Comparison of ENCODE assay signal across 27 mouse cellular contexts in the genomic region with DNA sequence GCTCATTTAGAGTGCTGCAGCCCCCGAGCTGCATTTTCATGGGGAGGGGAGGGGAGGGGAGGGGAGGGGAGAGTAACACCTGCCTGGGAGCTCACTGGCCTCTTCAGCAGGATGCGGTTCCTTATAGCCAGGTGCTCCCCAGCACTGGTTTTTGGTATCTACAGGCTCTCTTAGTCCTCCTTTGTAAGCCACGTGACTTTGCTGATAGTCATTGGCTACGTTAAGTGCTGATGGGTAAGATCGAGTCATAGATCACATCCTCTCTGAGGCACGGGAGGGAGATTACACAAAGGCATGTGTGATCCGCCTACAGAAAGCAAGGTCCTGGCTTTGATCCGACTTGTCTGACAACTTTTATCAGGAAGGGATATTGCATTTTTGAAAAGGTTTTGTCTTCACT.
DNase-seq lines count a peak whose midpoint lies in the region; ATAC-seq and TF ChIP-seq lines count a peak whose summit lies in the region.
"Had no signal": no experiment of that assay in that cellular context is flagged by ENCODE, and none has a peak within 500 bp of the region (broad histone marks: within the 10 kb centered on the region; RNA-seq: fewer than 3 reads in every experiment).

No protein-coding gene starts in this region.

- 29% methylated on average over 8 of the region's 8 CpGs for WGBS in heart, embryonic 13.5 days
- WGBS in heart, adult 2 months: 31% methylated on average over 8 of the region's 8 CpGs
- WGBS in hindbrain, embryonic 13.5 days: 65% methylated on average over 8 of the region's 8 CpGs

- H3K4me2 ChIP-seq in heart, embryonic 13.5 days: peak overlapping the region; percentile 22; the same call in 1 of the 2 replicates
- H3K4me2 ChIP-seq in hindbrain, embryonic 13.5 days: no peak overlapping the region
- H3K4me2 ChIP-seq: forebrain, embryonic 13.5 days; neural tube, embryonic 12.5 days had no signal

- TF ChIP-seq EP300 in heart, adult 2 months (IDR thresholded peaks at IDR 0.05; ENCODE audit: insufficient read depth, low read depth, low read length): no peak

- no peaks in the 10 kb centered on the region for H3K9me3 ChIP-seq in heart, embryonic 13.5 days
- no peaks in the 10 kb centered on the region for H3K9me3 ChIP-seq in hindbrain, embryonic 13.5 days
- H3K9me3 ChIP-seq: forebrain, embryonic 13.5 days; neural tube, embryonic 12.5 days had no signal

- no peak overlapping the region for H3K27ac ChIP-seq in heart, embryonic 13.5 days (replicated peaks)
- no peak overlapping the region for H3K27ac ChIP-seq in heart, adult 2 months
- no peak overlapping the region for H3K27ac ChIP-seq in gastrocnemius, adult 2 months
- H3K27ac ChIP-seq in hindbrain, embryonic 13.5 days: no peak overlapping the region
- H3K27ac ChIP-seq: forebrain, embryonic 13.5 days; hindbrain, postnatal 0 days; liver, embryonic 14.5 days; neural tube, embryonic 12.5 days had no signal

- no peak overlapping the region for H3K9ac ChIP-seq in heart, embryonic 13.5 days
- H3K9ac ChIP-seq in heart, adult 2 months (ENCODE audit: low read depth, low read length): no peak overlapping the region
- H3K9ac ChIP-seq in hindbrain, embryonic 13.5 days: no peak overlapping the region
- H3K9ac ChIP-seq: forebrain, embryonic 13.5 days; liver, embryonic 14.5 days; neural tube, embryonic 12.5 days had no signal

- TF ChIP-seq CTCF in heart, adult 2 months (IDR thresholded peaks at IDR 0.05): no peak
- no peak for TF ChIP-seq CTCF in C2C12 (IDR thresholded peaks at IDR 0.05; ENCODE audit: control insufficient read depth, insufficient read depth, insufficient read length)
- no peak for TF ChIP-seq CTCF in gastrocnemius, adult 2 months (IDR thresholded peaks at IDR 0.05)

- no peak for TF ChIP-seq POLR2A in heart, adult 2 months (IDR thresholded peaks at IDR 0.05; ENCODE audit: insufficient read depth, low read depth, low read length)

- no peak for DNase-seq in heart, adult 2 months
- DNase-seq in induced T-regulatory cell, adult 2 months (ENCODE audit: low read depth): peak; percentile 72
- DNase-seq in gastrocnemius, adult 2 months: no peak
- DNase-seq: adrenal gland, adult 2 months; adrenal gland, postnatal 36 days; cerebellum, adult 2 months; cerebellum, postnatal 36 days; gastrocnemius, postnatal 14 days; heart, adult 18-20 months; heart, postnatal 10 days; kidney, adult 9 months; kidney, postnatal 10 days; layer of hippocampus, adult 9-11 months; liver; lung, adult 2 months; lung, postnatal 14 days; midbrain, embryonic 14.5 days; right cerebral cortex, adult 18-20 months had no signal

- H3K36me3 ChIP-seq in heart, embryonic 13.5 days: no peaks in the 10 kb centered on the region
- no peaks in the 10 kb centered on the region for H3K36me3 ChIP-seq in heart, adult 2 months (ENCODE audit: control insufficient read depth, insufficient read depth, low read length)
- no peaks in the 10 kb centered on the region for H3K36me3 ChIP-seq in C2C12 (ENCODE audit: control insufficient read depth, insufficient read depth)
- no peaks in the 10 kb centered on the region for H3K36me3 ChIP-seq in hindbrain, embryonic 13.5 days
- H3K36me3 ChIP-seq: neural tube, embryonic 12.5 days had no signal

- H3K4me3 ChIP-seq in heart, embryonic 13.5 days: no peak overlapping the region
- no peak overlapping the region for H3K4me3 ChIP-seq in heart, adult 2 months
- H3K4me3 ChIP-seq in C2C12 (ENCODE audit: insufficient read depth, poor library complexity, severe bottlenecking): no peak overlapping the region
- H3K4me3 ChIP-seq in gastrocnemius, adult 2 months: no peak overlapping the region
- no peak overlapping the region for H3K4me3 ChIP-seq in hindbrain, embryonic 13.5 days
- H3K4me3 ChIP-seq: forebrain, embryonic 13.5 days; neural tube, embryonic 12.5 days had no signal

- no peaks in the 10 kb centered on the region for H3K79me2 ChIP-seq in heart, adult 2 months (replicated peaks; ENCODE audit: control insufficient read depth, insufficient read depth, low read length)
- no peaks in the 10 kb centered on the region for H3K79me2 ChIP-seq in C2C12 (ENCODE audit: control insufficient read depth, insufficient read depth)

- peaks cover 27% of the 10 kb centered on the region for H3K4me1 ChIP-seq in heart, embryonic 13.5 days
- no peaks in the 10 kb centered on the region; the same call in 1 of the 2 replicates for H3K4me1 ChIP-seq in heart, adult 2 months (ENCODE audit: control insufficient read depth, insufficient read depth, low read length)
- peaks cover under 1% of the 10 kb centered on the region; the same call in 1 of the 2 replicates for H3K4me1 ChIP-seq in hindbrain, embryonic 13.5 days (replicated peaks)
- H3K4me1 ChIP-seq: neural tube, embryonic 12.5 days had no signal

- no peak for ATAC-seq in heart, embryonic 13.5 days (ENCODE audit: extremely low read depth, insufficient number of reproducible peaks, low FRiP score, low TSS enrichment)
- peak; percentile 89 for ATAC-seq in CD4-positive, CD25-positive, alpha-beta regulatory T cell, adult 4 months
- no peak for ATAC-seq in hindbrain, embryonic 13.5 days (ENCODE audit: low FRiP score)
- ATAC-seq in granulocyte monocyte progenitor cell, adult 5-6 weeks (replicated peaks; ENCODE audit: poor library complexity, severe bottlenecking): no peak
- ATAC-seq: forebrain, embryonic 13.5 days had no signal

- H3K79me3 ChIP-seq in C2C12 (ENCODE audit: low read depth): no peaks in the 10 kb centered on the region

- H3K27me3 ChIP-seq in heart, embryonic 13.5 days (replicated peaks): no peaks in the 10 kb centered on the region
- no peaks in the 10 kb centered on the region for H3K27me3 ChIP-seq in heart, adult 2 months (ENCODE audit: control insufficient read depth, insufficient read depth, low read length)
- H3K27me3 ChIP-seq in C2C12 (ENCODE audit: control insufficient read depth, insufficient read depth, insufficient read length): no peaks in the 10 kb centered on the region
- H3K27me3 ChIP-seq in hindbrain, embryonic 13.5 days: no peaks in the 10 kb centered on the region
- H3K27me3 ChIP-seq: forebrain, embryonic 13.5 days; neural tube, embryonic 12.5 days had no signal

- H3ac ChIP-seq in C2C12 (ENCODE audit: control insufficient read depth, insufficient read length, low read depth): no peak overlapping the region

- intact Hi-C loops in heart, adult 2 months (cut with DNase I): no loop called here
- intact Hi-C loops in gastrocnemius, adult 2 months (cut with DNase I): no loop called here

TF ChIP-seq in C2C12, 6 proteins besides CTCF, POLR2A, EP300 and RAD21:
- no peak for TF ChIP-seq MYOG (IDR thresholded peaks at IDR 0.05; ENCODE audit: control insufficient read depth, extremely low read depth, insufficient read length)
- TF ChIP-seq FOSL1 (IDR thresholded peaks at IDR 0.05; ENCODE audit: insufficient read depth, low read length, poor library complexity, severe bottlenecking): no peak
- peak; percentile 80 for TF ChIP-seq USF1 (IDR thresholded peaks at IDR 0.05; ENCODE audit: low read depth)
- TF ChIP-seq MAX (IDR thresholded peaks at IDR 0.05): no peak
- no peak for TF ChIP-seq MYOD1 (IDR thresholded peaks at IDR 0.05; ENCODE audit: control insufficient read depth, insufficient read length, low read depth)
TF ChIP-seq in C2C12: peak in this region for 1.
